Mouse (Mus musculus) intestine, embryonic 15.5 days (tissue): ENCODE data around the gene Hoxc8. TPM values are rescaled to one million over a fixed set of nuclear protein-coding genes. Genes with fewer than 3 reads are reported as not detected.

Source experiments
- ATAC-seq: fragments of 200-750 bp; cut with Nextera tagmentation; 2 replicates; pipeline ENCODE4 v1.8.0; 2017; ENCODE audit warnings: moderate TSS enrichment, moderate library complexity
- H3K27ac ChIP-seq: fragments of 300-500 bp; sonication (generic); 2 replicates; pipeline ENCODE4 v1.5.1; 2015; ENCODE audit warnings: mild to moderate bottlenecking, inconsistent platforms
- H3K27me3 ChIP-seq: fragments of 300-500 bp; sonication (generic); replicated peaks from 2 replicates; pipeline ENCODE4 v1.6.1; 2015; ENCODE audit warnings: inconsistent platforms
- H3K36me3 ChIP-seq: fragments of 300-500 bp; sonication (generic); 2 replicates; pipeline ENCODE4 v1.6.1; 2015; ENCODE audit warnings: inconsistent platforms
- H3K4me1 ChIP-seq: fragments of 300-500 bp; sonication (generic); replicated peaks from 2 replicates; pipeline ENCODE4 v1.6.1; 2015; ENCODE audit warnings: inconsistent platforms
- H3K4me2 ChIP-seq: fragments of 300-500 bp; sonication (generic); replicated peaks from 2 replicates; pipeline ENCODE4 v1.6.1; 2015; ENCODE audit warnings: mild to moderate bottlenecking, inconsistent platforms
- H3K4me3 ChIP-seq: fragments of 300-500 bp; sonication (generic); replicated peaks from 2 replicates; pipeline ENCODE4 v1.5.1; 2015; ENCODE audit warnings: inconsistent platforms
- H3K9ac ChIP-seq: fragments of 300-500 bp; sonication (generic); 2 replicates; pipeline ENCODE4 v1.6.1; 2015; ENCODE audit warnings: inconsistent platforms
- H3K9me3 ChIP-seq: fragments of 300-500 bp; sonication (generic); 2 replicates; pipeline ENCODE4 v1.6.1; 2016; ENCODE audit warnings: inconsistent platforms
- WGBS: fragments of 180-500 bp; shearing (Covaris S2); methylation state at CpG from one replicate; pipeline ENCODE4 v1.1.7; 2015; 5-methylcytosine and 5-hydroxymethylcytosine counted together
- polyA plus RNA-seq: library from polyadenylated mRNA; unstranded; fragments of >200 nt; fragmentation: Nextera tagmentation; extraction: Ambion mirVana; gene quantifications from 2 replicates; pipeline ENCODE4 v1.2.1, GENCODE M21; 2015

Gene Hoxc8
- polyA plus RNA-seq, 1 experiment from 2014 or later, result 7.0 TPM

- Histone ChIP-seq H3K27ac (0 out of 2 replicates have a peak within 1 kb of the TSS, but pooled peaks have one; percentile 0), H3K4me3 (peak within 1 kb of the TSS; percentile 28), H3K4me2 (peak within 1 kb of the TSS; percentile 34), H3K27me3 (peaks cover 93% of the 10 kb centered on the region), H3K9ac (0 out of 2 replicates have a peak within 1 kb of the TSS, but pooled peaks have one; percentile 11), H3K36me3 (no peaks in the 10 kb centered on the region), H3K4me1 (0 out of 2 replicates have a peak, but pooled peaks cover 5% of the 10 kb centered on the region), H3K9me3 (no peaks in the 10 kb centered on the region)
- 3% methylated on average over 12 of the region's 12 CpGs for WGBS
- ATAC-seq, result no peak
These were observed 23.2 kb upstream of the Hoxc8 start, which contains the start of gene Hoxc5 for GRCm38 (mm10) chr15:102967312-102967510. Gene Hoxc5, plus strand, starts transcription at chr15:102967443.

- Histone ChIP-seq H3K27ac (no peak overlapping the region), H3K36me3 (no peaks in the 10 kb centered on the region), H3K4me3 (peak overlapping the region; percentile 28), H3K9me3 (no peaks in the 10 kb centered on the region), H3K9ac (0 out of 2 replicates have a peak overlapping the region, but pooled peaks have one; percentile 11), H3K4me2 (peak overlapping the region; percentile 34), H3K27me3 (peaks cover 93% of the 10 kb centered on the region), H3K4me1 (0 out of 2 replicates have a peak, but pooled peaks cover 5% of the 10 kb centered on the region)
- 5% methylated on average over 34 of the region's 34 CpGs for WGBS
- ATAC-seq, result no peak
These were observed 22.7 kb upstream of the Hoxc8 start for GRCm38 (mm10) chr15:102967511-102968397.

- no peak overlapping the region for H3K27ac ChIP-seq
- H3K4me1 ChIP-seq, result 0 out of 2 replicates have a peak, but pooled peaks cover 5% of the 10 kb centered on the region
- no peak overlapping the region for H3K4me3 ChIP-seq
These were observed 21.1 kb upstream of the Hoxc8 start for GRCm38 (mm10) chr15:102969296-102969695.

GRCm38 (mm10) chr15:102970740-102971139 is 19.7 kb upstream of the Hoxc8 start:
- H3K4me2 ChIP-seq, result no peak overlapping the region
- no peak for ATAC-seq
- no peaks in the 10 kb centered on the region for H3K9me3 ChIP-seq
- H3K9ac ChIP-seq, result no peak overlapping the region
- H3K27me3 ChIP-seq, result peaks cover 94% of the 10 kb centered on the region
- no peak overlapping the region for H3K27ac ChIP-seq
- H3K4me1 ChIP-seq, result 0 out of 2 replicates have a peak, but pooled peaks cover 5% of the 10 kb centered on the region
- no peak overlapping the region for H3K4me3 ChIP-seq
- H3K36me3 ChIP-seq, result no peaks in the 10 kb centered on the region
- WGBS, result 2% methylated on average over 12 of the region's 12 CpGs

More at GRCm38 (mm10) chr15:102969296-102969695, 21.1 kb upstream of the Hoxc8 start:
- ATAC-seq, result no peak
- WGBS, result 33% methylated on average over 1 of the region's 1 CpGs
- Histone ChIP-seq H3K9me3 (no peaks in the 10 kb centered on the region), H3K36me3 (no peaks in the 10 kb centered on the region), H3K4me2 (no peak overlapping the region), H3K27me3 (peaks cover 96% of the 10 kb centered on the region), H3K9ac (no peak overlapping the region)

GRCm38 (mm10) chr15:102972254-102972653 is 18.2 kb upstream of the Hoxc8 start:
- H3K27me3 ChIP-seq, result peaks cover 93% of the 10 kb centered on the region
- no peaks in the 10 kb centered on the region for H3K9me3 ChIP-seq
- no peak for ATAC-seq
- no peak overlapping the region for H3K9ac ChIP-seq
- 1% methylated on average over 21 of the region's 21 CpGs for WGBS
- H3K4me2 ChIP-seq, result no peak overlapping the region
- no peaks in the 10 kb centered on the region for H3K36me3 ChIP-seq
- H3K27ac ChIP-seq, result no peak overlapping the region
- no peaks in the 10 kb centered on the region for H3K4me1 ChIP-seq
- 0 out of 2 replicates have a peak overlapping the region, but pooled peaks have one; percentile 1 for H3K4me3 ChIP-seq

GRCm38 (mm10) chr15:102972753-102973152 is 17.7 kb upstream of the Hoxc8 start:
- no peak overlapping the region for H3K4me3 ChIP-seq

GRCm38 (mm10) chr15:102975034-102975433 is 15.4 kb upstream of the Hoxc8 start:
- peaks cover 95% of the 10 kb centered on the region for H3K27me3 ChIP-seq
- H3K9me3 ChIP-seq, result no peaks in the 10 kb centered on the region
- no peaks in the 10 kb centered on the region for H3K36me3 ChIP-seq
- WGBS, result 10% methylated on average over 7 of the region's 7 CpGs
- no peak overlapping the region for H3K9ac ChIP-seq
- H3K4me2 ChIP-seq, result no peak overlapping the region
- H3K4me1 ChIP-seq, result no peaks in the 10 kb centered on the region
- no peak for ATAC-seq
- no peak overlapping the region for H3K4me3 ChIP-seq
- H3K27ac ChIP-seq, result no peak overlapping the region

More at GRCm38 (mm10) chr15:102972753-102973152, 17.7 kb upstream of the Hoxc8 start:
- no peaks in the 10 kb centered on the region for H3K4me1 ChIP-seq
- H3K27ac ChIP-seq, result no peak overlapping the region
- H3K4me2 ChIP-seq, result no peak overlapping the region
- H3K9ac ChIP-seq, result no peak overlapping the region
- H3K9me3 ChIP-seq, result no peaks in the 10 kb centered on the region
- 6% methylated on average over 6 of the region's 6 CpGs for WGBS
- ATAC-seq, result no peak
- H3K36me3 ChIP-seq, result no peaks in the 10 kb centered on the region
- H3K27me3 ChIP-seq, result peaks cover 93% of the 10 kb centered on the region

- H3K9me3 ChIP-seq, result no peaks in the 10 kb centered on the region
- WGBS, result 3% methylated on average over 21 of the region's 21 CpGs
- H3K27me3 ChIP-seq, result peaks cover 95% of the 10 kb centered on the region
- no peak overlapping the region for H3K4me3 ChIP-seq
- no peak overlapping the region for H3K9ac ChIP-seq
- H3K4me1 ChIP-seq, result no peaks in the 10 kb centered on the region
- no peaks in the 10 kb centered on the region for H3K36me3 ChIP-seq
- H3K27ac ChIP-seq, result no peak overlapping the region
- H3K4me2 ChIP-seq, result peak overlapping the region; percentile 3
- ATAC-seq, result no peak
These were observed 14.7 kb upstream of the Hoxc8 start for GRCm38 (mm10) chr15:102975688-102976111.

- Histone ChIP-seq H3K4me1 (no peaks in the 10 kb centered on the region), H3K4me2 (peak within 1 kb of the TSS; percentile 49), H3K36me3 (no peaks in the 10 kb centered on the region), H3K4me3 (peak within 1 kb of the TSS; percentile 24), H3K9me3 (no peaks in the 10 kb centered on the region), H3K27me3 (peaks cover 94% of the 10 kb centered on the region), H3K27ac (no peak within 1 kb of the TSS), H3K9ac (0 out of 2 replicates have a peak within 1 kb of the TSS, but pooled peaks have one; percentile 8)
- no peak for ATAC-seq
- WGBS, result under 1% methylated on average over 19 of the region's 20 CpGs
These were observed 14.2 kb upstream of the Hoxc8 start, which contains the start of gene Hoxc9 for GRCm38 (mm10) chr15:102976171-102976570. Gene Hoxc9, plus strand, starts transcription at chr15:102976439.

GRCm38 (mm10) chr15:102976631-102977422 is 13.6 kb upstream of the Hoxc8 start:
- peaks cover 3% of the 10 kb centered on the region for H3K4me1 ChIP-seq
- H3K4me3 ChIP-seq, result peak overlapping the region; percentile 24
- ATAC-seq, result no peak
- H3K9me3 ChIP-seq, result no peaks in the 10 kb centered on the region
- no peaks in the 10 kb centered on the region for H3K36me3 ChIP-seq
- H3K27me3 ChIP-seq, result peaks cover 93% of the 10 kb centered on the region
- peak overlapping the region; percentile 49 for H3K4me2 ChIP-seq
- no peak overlapping the region for H3K27ac ChIP-seq
- H3K9ac ChIP-seq, result 0 out of 2 replicates have a peak overlapping the region, but pooled peaks have one; percentile 8
- 4% methylated on average over 37 of the region's 37 CpGs for WGBS

- Histone ChIP-seq H3K9me3 (no peaks in the 10 kb centered on the region), H3K27me3 (peaks cover 93% of the 10 kb centered on the region), H3K4me1 (peaks cover 7% of the 10 kb centered on the region), H3K4me3 (peak overlapping the region; percentile 24), H3K9ac (0 out of 2 replicates have a peak overlapping the region, but pooled peaks have one; percentile 8), H3K27ac (no peak overlapping the region), H3K36me3 (no peaks in the 10 kb centered on the region), H3K4me2 (peak overlapping the region; percentile 49)
- no peak for ATAC-seq
- WGBS, result 7% methylated on average over 16 of the region's 16 CpGs
These were observed 12.9 kb upstream of the Hoxc8 start for GRCm38 (mm10) chr15:102977423-102977974.
